Mouse (Mus musculus): Measurements from ENCODE around the gene Gm10974. TPM values are rescaled to one million over a fixed set of nuclear protein-coding genes. Genes with fewer than 3 reads are reported as not detected.

Gm10974 gene
- not detected for total RNA-seq (2023)

GRCm38 (mm10) chr7:66365904-66366303 is at the start of gene Gm10974:
Gene Gm10974, plus strand, starts transcription at chr7:66365905.

GRCm38 (mm10) chr7:66387813-66388521 is 22.3 kb downstream of the Gm10974 start, which contains the start of gene Lrrk1:
Gene Lrrk1, minus strand, starts transcription at chr7:66388350.

GRCm38 (mm10) chr7:66427437-66428161 is 61.9 kb downstream of the Gm10974 start, which contains the start of gene Aldh1a3:
Gene Aldh1a3, minus strand, starts transcription at chr7:66427517.

Other genes starting within 250 kb of the Gm10974 start
- gene Lrrk1, start 22.4 kb downstream of the Gm10974 start, total RNA-seq (2023) = 1 to 10 TPM; 1.8 to 3.7 TPM
- gene Aldh1a3, start 61.6 kb downstream of the Gm10974 start, total RNA-seq (2023) = not detected